Mouse (Mus musculus) retina, postnatal 7 days (tissue): ENCODE measurements around the gene Arid1b.

Experiments
- DNase-seq: peaks from one replicate; pipeline ENCODE4 v3.0.0-alpha.2; 2012; ENCODE audit warnings: low read depth, low spot score

Gene Arid1b

DNA sequence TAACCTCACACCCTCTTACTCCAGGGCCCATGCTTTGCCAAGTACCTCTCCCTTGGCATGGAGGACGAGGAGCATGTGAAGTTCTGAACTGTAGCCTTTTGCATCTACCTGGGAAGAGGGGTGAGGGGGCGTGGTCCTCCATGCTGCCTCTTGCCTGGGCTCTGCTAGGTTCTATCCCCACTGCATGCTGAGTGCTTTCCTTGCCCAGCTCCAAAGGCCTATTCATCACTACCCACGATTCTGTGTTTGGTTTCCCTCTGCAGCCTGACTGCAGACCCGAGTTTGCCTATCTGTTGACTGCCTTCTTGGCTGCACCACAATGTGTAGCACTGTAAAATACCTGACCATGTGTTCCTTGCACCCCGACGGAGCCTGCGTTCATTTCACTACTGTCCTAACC, 194.3 kb downstream of the Arid1b start:
- DNase-seq: no peak

- peak; percentile 46 for DNase-seq
Measured at GRCm38 (mm10) chr17:5189551-5190351, 195.6 kb downstream of the Arid1b start.

DNA sequence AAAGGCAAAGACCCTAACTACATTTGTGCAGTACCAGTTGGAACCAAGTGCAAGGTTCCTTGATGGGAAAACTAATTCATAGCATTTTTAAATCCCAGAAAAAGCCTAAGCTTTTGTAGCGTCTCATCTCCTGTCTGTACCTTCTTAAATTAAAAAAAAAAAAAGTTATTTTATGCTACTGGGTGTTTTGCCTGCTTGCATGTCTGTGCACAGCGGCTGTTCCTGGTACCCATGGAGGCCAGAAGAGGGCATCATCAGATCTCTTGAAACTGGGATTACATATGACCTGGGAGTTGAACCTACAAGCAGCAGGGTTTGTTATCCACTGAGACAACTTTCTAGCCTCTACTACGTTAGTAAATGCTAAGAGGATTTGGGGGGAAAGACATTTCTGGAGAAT, 196.2 kb downstream of the Arid1b start:
- DNase-seq: no peak

DNA sequence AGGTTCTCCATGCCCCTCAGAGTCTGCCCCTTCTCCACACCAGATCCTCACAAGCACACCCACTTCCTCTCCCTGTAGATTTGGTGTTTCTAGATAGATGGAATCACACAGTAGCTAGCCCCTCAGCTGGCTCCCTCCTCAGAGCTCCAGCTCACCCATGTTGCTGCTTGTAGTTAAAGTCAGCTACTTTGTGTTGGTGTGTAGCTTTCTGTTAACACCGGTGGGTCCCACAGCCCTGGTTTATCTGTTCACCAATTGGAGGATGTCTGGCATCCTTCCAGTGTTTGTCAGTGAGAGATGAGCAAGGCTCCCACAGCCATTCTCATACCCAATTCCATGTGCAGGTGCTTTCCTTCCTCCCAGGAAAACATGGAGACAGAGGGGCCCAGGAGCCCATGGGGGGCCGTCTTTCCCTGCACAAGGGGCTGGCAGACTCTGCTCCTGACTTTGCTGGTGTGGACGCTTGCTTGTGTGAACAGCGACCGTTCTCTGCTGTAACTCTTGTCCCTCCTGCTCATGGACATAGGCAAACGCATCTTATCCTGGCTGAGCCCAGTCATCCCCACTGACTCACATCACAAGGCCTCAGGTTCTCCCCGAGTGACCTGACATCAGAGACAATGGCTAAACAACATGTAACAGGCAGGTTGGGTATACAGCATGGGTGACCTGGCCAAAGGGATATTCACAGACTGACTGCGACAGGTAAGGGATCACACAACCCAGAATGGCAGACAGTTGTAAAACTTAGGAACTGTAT, 200.2 kb downstream of the Arid1b start:
- no peak for DNase-seq

DNA sequence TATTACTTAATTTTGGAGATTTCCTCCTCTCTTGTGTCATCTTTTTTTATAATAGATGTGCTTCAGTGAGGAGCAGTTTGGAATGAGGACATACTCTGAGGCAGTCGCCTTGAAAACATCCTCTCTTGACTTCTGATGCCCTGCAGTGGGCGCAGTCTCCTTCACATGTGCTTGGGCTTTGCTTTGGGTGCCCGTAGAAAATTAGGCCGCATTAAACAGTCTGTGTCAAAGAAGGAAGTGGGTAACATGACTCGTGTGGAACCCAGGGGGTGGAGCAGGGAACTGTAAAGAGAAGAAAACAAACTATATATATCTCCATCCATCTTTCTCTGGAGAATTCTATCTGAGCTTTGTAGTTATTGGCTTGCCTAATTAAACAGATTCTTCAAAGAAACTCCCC, 201.3 kb downstream of the Arid1b start:
- DNase-seq: no peak

- DNase-seq: no peak
Measured at GRCm38 (mm10) chr17:5196005-5196404, 201.9 kb downstream of the Arid1b start.

- no peak for DNase-seq
Measured at GRCm38 (mm10) chr17:5196508-5196907, 202.4 kb downstream of the Arid1b start.

DNA sequence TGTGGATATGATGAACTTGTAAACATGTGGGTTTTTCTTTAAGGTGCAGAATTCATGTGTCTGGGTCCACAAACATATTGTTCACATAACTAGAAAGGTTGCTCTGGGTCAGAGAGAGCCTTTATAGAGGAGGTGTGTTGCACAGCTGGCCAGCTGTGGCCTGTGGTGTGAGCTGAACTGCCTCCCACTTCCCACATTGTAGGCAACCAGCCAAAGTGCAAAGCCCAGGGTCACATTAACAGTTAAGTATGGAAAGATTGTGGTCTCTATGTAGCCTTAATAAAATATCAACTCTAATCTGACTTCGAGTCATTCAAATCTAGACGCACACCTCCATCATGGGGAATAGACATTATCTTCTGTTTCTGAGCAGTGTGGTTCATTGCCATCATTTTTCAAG, 203.0 kb downstream of the Arid1b start:
- no peak for DNase-seq

DNA sequence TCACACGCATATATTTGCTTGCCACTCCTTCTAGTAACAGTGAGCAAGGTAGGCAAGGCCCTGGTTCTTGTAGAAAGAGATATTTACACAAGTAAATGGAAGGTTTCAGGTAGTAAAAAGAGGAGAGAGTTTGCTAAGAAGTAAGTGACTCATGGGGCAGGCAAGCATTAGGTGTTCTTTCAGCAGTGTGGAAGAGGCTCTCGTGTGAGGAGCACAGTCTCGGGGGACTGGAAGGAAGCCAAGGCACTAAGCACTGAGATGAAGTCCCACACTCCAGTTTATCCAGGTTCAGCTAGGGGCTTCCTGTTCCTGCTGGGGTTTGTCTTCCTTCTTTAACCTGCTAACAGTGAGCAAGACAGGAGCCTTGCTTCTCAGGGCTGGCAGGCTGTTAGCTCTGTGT, 203.6 kb downstream of the Arid1b start:
- no peak for DNase-seq

DNA sequence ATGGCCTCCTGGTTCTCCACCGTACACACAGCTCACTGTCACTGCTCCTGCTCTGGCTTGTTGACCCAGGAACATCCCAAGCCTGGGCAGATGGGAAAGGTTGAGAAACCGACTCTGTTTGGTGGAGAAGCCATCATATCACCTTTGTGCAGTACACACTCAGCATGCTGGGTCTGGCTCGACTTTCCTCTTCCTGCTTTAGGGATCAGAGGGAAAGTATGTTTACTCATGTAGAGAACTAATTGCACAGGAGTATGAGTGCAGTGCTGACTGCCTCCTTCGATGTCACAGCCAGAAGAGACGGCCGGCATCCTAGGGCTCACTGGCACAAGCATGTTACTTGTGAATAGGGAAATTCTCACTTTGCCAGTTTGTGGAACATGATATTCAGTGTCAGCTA, 204.1 kb downstream of the Arid1b start:
- DNase-seq: no peak

- no peak for DNase-seq
Measured at GRCm38 (mm10) chr17:5198811-5199210, 204.7 kb downstream of the Arid1b start.

DNA sequence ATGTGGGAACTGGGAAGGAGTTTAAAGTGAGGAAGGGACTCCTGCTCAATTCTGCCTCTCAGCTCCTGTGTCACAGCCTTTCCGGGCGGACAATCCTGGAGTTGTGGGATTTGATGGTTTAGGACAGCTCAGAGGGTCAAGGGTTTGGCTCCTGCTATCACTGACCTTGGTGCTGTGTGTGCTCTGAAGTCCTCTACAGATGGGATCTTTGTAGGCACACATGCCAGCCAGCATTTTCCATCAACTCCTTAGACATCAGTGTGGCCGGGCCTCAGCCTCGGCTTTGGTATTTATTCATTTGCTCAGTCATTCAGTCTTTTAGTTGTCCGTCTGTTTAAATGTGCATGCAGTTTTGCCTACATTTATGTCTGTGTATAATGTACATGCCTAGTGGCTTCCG, 206.5 kb downstream of the Arid1b start:
- DNase-seq: no peak

- DNase-seq: no peak
Measured at GRCm38 (mm10) chr17:5201859-5202598, 207.9 kb downstream of the Arid1b start.

DNA sequence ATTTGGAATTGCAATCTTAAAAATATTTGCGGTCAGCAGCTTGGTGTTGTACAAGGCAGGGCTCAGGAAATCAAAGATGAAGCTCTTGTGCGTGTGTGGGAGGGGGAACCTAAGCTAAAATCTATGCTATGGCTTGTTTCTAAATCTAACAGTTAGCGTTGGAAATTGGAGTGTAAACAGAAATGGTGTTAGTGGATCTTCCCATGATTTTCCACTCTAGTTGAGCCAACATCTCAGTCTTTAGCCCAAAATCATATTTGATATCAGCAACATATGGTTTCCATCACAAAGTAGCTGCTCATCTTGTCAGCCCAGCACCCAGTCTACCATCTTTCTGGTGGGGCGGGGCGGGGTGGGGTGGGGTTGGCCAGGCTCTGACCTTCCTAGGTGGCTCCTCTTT, 208.6 kb downstream of the Arid1b start:
- no peak for DNase-seq

GRCm38 (mm10) chr17:5203346-5204102, 209.4 kb downstream of the Arid1b start:
- no peak for DNase-seq

- DNase-seq: no peak
Measured at GRCm38 (mm10) chr17:5204103-5204665, 210.1 kb downstream of the Arid1b start.

GRCm38 (mm10) chr17:5205163-5205581, 211.0 kb downstream of the Arid1b start:
- no peak for DNase-seq

- no peak for DNase-seq
Measured at GRCm38 (mm10) chr17:5206731-5207130, 212.6 kb downstream of the Arid1b start.

DNA sequence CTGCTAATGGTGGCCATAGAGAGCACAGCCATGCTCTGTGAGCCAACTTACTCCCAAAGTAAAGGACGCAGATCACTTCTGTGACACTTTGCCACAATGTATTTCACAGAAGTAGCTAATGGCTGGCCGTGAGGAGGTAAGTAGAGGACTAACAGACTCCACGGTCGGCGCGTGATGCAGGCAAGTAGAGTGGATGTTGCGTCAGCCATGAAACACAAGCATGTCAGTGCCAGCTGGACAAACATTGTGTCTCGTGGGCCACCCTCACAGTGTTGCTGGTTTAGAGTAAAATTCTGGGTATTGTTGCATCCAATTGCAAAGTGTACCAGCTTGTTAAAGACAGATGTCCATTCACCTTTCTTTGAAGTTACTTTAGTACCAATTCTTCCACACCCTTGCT, 213.7 kb downstream of the Arid1b start:
- DNase-seq: no peak

- no peak for DNase-seq
Measured at GRCm38 (mm10) chr17:5208362-5208761, 214.2 kb downstream of the Arid1b start.

GRCm38 (mm10) chr17:5209076-5209475, 214.9 kb downstream of the Arid1b start:
- DNase-seq: no peak
